Mouse (Mus musculus) Patski (cell line): ENCODE results near the gene Stx6. TPM values are rescaled to one million over a fixed set of nuclear protein-coding genes. Genes with fewer than 3 reads are reported as not detected.

Source experiments
- ATAC-seq: fragments of 100-300 bp; one replicate; pipeline ENCODE4 v1.8.0; 2021
- CTCF ChIA-PET: fragments of 350-600 bp; sonication (Branson Sonifier 250); formaldehyde crosslinking; loops from one replicate; lab custom pipeline; 2022; ENCODE audit warnings: inconsistent platforms; lab: Charles Lee
- POLR2A ChIA-PET: fragments of 350-600 bp; sonication (Branson Sonifier 250); formaldehyde crosslinking; loops from one replicate; lab custom pipeline; 2022; ENCODE audit warnings: antibody characterized with exemption, inconsistent platforms; lab: Charles Lee
- DNase-seq: peaks from one replicate; pipeline ENCODE4 v3.0.0-alpha.2; 2011; ENCODE audit warnings: low read depth, low spot score
- H3K27me3 ChIP-seq: fragments of 371-371 bp; one replicate; pipeline ENCODE4 v1.5.1; 2021
- CTCF ChIP-seq: fragments of 100-300 bp; IDR thresholded peaks from one replicate; pipeline ENCODE4 v1.5.1; 2021
- in situ Hi-C: fragments of 300-500 bp; cut with MboI; formaldehyde crosslinking; loops from 3 replicates; pipeline ENCODE4 v1.11.1; 2018; ENCODE audit warnings: low pct_unique_long_range_greater_than_20kb, mixed read lengths
- polyA plus RNA-seq: library from polyadenylated mRNA; unstranded; gene quantifications from one replicate; pipeline ENCODE4 v1.2.3, GENCODE M21; 2021

Stx6 gene
- polyA plus RNA-seq, 1 experiment from 2014 or later = 52.1 TPM

DNA sequence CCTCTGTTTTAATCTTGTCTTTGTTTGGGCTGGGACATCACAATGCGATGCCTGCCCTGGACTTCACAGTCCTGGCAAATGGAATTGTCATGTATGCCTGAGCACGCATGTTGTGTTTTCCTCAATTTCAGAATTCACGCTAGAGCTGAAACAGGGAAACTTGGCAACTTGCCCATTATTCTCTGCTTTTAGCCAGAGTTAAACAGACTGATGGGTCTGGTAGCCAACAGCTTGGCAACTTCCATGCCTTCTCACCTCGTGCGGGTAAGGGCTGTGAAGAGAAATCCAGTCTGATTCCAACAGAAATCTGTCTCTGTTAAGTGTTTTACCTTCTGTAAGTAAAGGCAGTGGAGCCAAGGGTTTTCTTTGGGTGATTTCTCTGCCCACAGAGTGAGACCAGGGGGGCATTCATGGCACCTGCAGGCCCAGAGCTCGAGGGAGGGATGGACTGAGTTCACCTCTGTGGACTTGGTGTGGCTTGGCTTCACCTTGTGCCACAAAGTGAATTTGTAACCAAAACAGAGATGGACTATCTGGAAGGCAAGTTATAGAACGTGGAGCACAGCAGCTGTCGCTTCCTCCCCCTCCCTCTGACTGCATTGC lies 46.1 kb downstream of the Stx6 start:
- no peak for DNase-seq
- no peaks in the 10 kb centered on the region for H3K27me3 ChIP-seq
- no peak for ATAC-seq
- in situ Hi-C loops = loop anchor here (25.0 kb wide), 1 partner anchor 417 kb away; no protein-coding TSS in a partner anchor
- POLR2A ChIA-PET = interaction anchor here (1.5 kb wide), 1 partner anchor 106 kb away, joined by 6 read pairs; the partner anchor contains the start of gene Ier5
- CTCF ChIA-PET = no interaction called here
- TF ChIP-seq CTCF = no peak

DNA sequence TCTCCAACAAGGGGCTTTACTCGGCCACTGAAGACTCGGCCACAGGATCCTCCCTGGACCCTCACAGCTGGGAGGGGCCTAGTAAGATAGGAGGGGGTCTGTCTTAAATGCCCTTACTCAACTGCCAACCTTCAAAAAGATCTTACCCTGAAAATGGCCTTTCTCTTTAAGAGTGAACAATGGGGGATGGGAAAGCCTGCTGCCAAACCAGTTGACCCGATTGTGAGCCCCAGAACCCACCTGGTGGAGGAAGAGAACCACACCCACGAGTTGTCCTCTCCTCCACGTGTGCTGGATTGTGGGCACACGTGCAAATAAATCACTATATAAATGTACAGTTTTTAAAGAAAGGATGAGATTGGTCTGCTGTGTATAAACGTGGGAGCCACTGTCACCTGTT lies 46.8 kb downstream of the Stx6 start:
- POLR2A ChIA-PET = interaction anchor here (0.5 to 0.6 kb wide), 2 partner anchors 15 to 108 kb away, joined by 5 to 6 read pairs; no protein-coding TSS in a partner anchor
- CTCF ChIA-PET = interaction anchor here (1.4 to 1.5 kb wide), 2 partner anchors 11 to 14 kb away, joined by 4 read pairs; no protein-coding TSS in a partner anchor
- DNase-seq (no peak), ATAC-seq (no peak)
- no peaks in the 10 kb centered on the region for H3K27me3 ChIP-seq
- in situ Hi-C loops = loop anchor here (25.0 kb wide), 1 partner anchor 418 kb away; no protein-coding TSS in a partner anchor
- no peak for TF ChIP-seq CTCF

DNA sequence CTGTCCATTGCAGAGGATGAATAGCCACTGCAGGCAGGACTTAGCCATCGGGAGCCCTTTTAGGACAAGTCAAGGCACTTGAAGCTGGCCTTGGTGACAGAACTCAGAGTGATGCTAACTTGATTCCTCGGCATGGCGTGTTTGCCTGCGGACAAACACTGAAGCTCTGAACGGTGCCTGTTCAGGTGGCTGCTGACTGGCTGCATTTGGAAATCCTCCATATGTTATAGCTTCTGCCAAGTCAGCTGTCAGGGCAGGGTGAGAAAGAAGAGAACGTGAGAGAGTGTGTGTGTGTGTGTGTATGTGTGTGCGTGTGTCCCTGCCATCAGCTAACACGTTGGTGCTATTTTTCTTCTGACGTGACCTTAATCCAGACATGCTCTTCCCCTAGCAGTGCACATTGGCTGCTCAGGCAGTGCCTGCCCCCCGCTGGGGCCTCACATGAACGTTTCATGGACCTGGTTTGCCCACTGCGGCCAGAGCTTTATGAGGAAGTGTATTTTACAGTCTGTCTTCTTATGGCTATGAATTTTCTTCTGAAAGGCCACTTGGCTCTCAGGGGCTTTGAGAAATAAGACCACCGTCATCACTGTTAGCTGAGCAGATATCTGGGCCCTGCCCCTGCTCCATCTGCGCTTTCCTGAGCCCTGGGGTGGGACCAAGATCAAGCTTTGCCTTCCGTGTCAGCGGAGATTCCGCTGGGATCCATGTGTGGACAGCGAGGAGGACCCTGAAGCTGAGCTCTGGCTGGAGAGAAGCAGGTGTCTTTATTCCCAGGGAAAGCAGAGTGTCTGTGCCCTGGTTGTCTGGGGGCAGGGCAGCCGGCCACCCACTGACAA lies 47.5 kb downstream of the Stx6 start:
- in situ Hi-C loops = loop anchor here (25.0 kb wide), 1 partner anchor 419 kb away; no protein-coding TSS in a partner anchor
- ATAC-seq = no peak
- no peaks in the 10 kb centered on the region for H3K27me3 ChIP-seq
- TF ChIP-seq CTCF = no peak
- no peak for DNase-seq
- CTCF ChIA-PET = interaction anchor here (1.0 to 1.5 kb wide), 4 partner anchors 11 to 18 kb away, joined by 3 to 4 read pairs (median 4); no protein-coding TSS in a partner anchor
- POLR2A ChIA-PET = interaction anchor here (0.5 to 1.1 kb wide), 3 partner anchors 15 to 154 kb away, joined by 3 to 6 read pairs (median 5); no protein-coding TSS in a partner anchor

DNA sequence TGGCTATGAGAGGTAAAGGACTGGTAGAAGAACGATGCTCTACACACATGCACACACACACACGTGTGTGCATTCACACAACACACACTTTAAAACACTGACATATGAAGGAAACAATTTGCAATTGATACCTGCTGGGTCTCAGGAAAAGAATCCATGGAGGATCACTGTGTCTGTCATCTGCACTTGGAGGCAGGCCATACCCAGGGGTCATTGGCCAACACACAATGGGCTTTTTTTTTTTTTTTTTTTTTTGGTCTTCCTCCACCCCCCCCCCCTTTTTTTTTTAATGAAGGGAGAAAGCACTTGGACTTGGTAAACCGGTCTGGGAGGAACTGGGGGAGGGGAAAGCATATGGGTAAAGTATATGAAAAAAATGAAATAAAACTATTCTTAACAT lies 49.3 kb downstream of the Stx6 start:
- ChIA-PET POLR2A (no interaction called here), CTCF (interaction anchor here (1.7 kb wide), 1 partner anchor 159 kb away, joined by 3 read pairs; no protein-coding TSS in a partner anchor)
- ATAC-seq (no peak), DNase-seq (no peak)
- TF ChIP-seq CTCF = no peak
- in situ Hi-C loops = loop anchor here (25.0 kb wide), 1 partner anchor 421 kb away; no protein-coding TSS in a partner anchor
- H3K27me3 ChIP-seq = no peaks in the 10 kb centered on the region

DNA sequence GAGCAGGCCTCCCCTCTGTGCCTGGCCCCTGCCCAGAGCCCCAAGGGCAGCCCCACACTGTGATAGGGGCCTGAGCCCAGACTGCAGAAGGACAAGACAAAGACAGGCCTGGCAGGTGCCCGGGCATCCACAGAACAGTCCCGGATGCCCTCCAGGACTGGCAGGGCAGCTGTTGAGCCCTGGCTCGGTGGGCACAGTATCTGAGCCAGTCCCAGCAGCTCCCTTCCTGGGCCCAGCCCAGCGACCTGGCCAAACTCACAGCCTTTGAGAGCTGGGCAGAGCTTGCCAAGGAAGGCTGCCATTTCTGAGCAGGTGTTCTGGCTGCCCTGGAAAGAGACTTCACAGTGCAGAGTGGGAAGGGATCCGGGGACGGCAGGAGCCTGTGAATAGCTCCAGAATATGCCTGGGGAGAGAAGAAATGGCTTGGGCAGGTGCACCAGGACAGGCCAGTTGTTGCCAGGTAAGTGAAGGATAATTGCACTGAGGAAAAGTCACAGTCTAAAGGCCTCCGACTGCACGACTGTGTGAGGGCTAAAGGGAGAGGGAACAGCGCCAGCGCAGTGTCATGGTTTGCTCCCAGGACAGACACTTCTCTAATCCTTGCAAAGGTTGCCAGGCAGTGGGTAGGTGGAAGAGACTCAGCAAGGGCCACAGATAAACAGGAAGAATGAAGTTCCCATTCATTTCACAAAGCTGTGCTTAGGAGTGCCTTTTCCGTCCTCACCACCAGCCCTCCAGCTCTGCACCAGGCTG lies 51.7 kb downstream of the Stx6 start:
- H3K27me3 ChIP-seq = no peaks in the 10 kb centered on the region
- ATAC-seq (no peak), DNase-seq (no peak)
- in situ Hi-C loops = loop anchor here (25.0 kb wide), 1 partner anchor 423 kb away; no protein-coding TSS in a partner anchor
- TF ChIP-seq CTCF = no peak
- ChIA-PET POLR2A (interaction anchor here (1.1 kb wide), 1 partner anchor 160 kb away, joined by 4 read pairs; no protein-coding TSS in a partner anchor), CTCF (interaction anchor here (0.8 to 2.2 kb wide), 7 partner anchors 14 to 169 kb away, joined by 3 to 5 read pairs (median 4); no protein-coding TSS in a partner anchor)

DNA sequence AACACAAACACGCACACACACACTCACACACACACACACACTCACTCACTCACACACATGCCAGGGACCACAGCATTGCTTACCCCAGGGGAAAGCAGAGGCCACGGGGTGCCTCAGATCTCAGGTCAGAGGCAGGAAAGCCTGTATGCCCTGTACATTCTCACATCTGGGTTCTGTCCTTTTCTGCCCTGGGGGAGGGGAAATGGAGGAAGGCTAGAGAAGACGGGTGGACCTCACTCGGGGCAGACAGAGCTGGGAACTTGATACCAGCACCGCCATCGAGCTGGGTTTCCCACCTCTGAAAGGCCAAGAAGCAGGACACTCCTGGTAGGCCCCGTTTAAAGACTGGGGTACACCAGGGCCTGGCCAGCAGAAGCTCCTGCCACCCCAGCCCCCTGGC lies 52.5 kb downstream of the Stx6 start:
- in situ Hi-C loops = loop anchor here (25.0 kb wide), 1 partner anchor 424 kb away; no protein-coding TSS in a partner anchor
- no peak for ATAC-seq
- ChIA-PET POLR2A (interaction anchor here (1.0 to 1.6 kb wide), 4 partner anchors 10 to 160 kb away, joined by 3 to 4 read pairs (median 3); partner anchors contain the start of gene BC034090), CTCF (interaction anchor here (1.2 to 2.2 kb wide), 2 partner anchors 28 to 160 kb away, joined by 3 to 4 read pairs; no protein-coding TSS in a partner anchor)
- no peak for DNase-seq
- TF ChIP-seq CTCF = no peak
- H3K27me3 ChIP-seq = no peaks in the 10 kb centered on the region

- in situ Hi-C loops = loop anchor here (25.0 kb wide), 1 partner anchor 425 kb away; no protein-coding TSS in a partner anchor
- no peak for ATAC-seq
- CTCF ChIA-PET = interaction anchor here (1.2 to 1.9 kb wide), 2 partner anchors 29 to 186 kb away, joined by 3 to 7 read pairs; no protein-coding TSS in a partner anchor
- no peak for TF ChIP-seq CTCF
- POLR2A ChIA-PET = interaction anchor here (1.0 to 2.6 kb wide), 4 partner anchors 12 to 172 kb away, joined by 3 to 7 read pairs (median 3); partner anchors contain the start of gene BC034090
- H3K27me3 ChIP-seq = no peaks in the 10 kb centered on the region
- no peak for DNase-seq
Measured at GRCm38 (mm10) chr1:155212081-155212480, 53.6 kb downstream of the Stx6 start.

DNA sequence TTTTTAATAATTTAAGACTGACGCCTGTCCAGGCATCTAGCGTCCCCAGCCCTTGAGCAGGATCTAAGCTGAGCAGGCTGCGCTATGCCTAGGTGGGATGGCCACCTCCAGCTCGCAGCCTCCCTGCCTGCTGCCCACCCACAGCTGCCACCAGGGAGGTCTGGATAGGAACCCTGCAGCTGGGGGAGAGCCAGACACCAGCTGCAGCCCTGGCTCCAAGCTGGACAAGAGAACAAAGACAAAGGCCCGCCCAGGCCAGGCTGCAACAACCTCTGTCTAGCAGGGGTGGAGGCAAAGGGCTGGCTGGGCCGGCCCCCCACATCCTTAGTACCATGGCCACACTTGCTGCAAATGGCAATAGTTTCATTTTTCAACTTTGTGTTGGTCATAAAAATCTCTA lies 54.0 kb downstream of the Stx6 start:
- no peaks in the 10 kb centered on the region for H3K27me3 ChIP-seq
- in situ Hi-C loops = loop anchor here (25.0 kb wide), 1 partner anchor 425 kb away; no protein-coding TSS in a partner anchor
- CTCF ChIA-PET = interaction anchor here (1.9 kb wide), 1 partner anchor 186 kb away, joined by 7 read pairs; no protein-coding TSS in a partner anchor
- no peak for ATAC-seq
- no peak for DNase-seq
- POLR2A ChIA-PET = interaction anchor here (1.6 to 2.6 kb wide), 2 partner anchors 32 to 172 kb away, joined by 3 to 7 read pairs; partner anchors contain the start of gene BC034090
- TF ChIP-seq CTCF = no peak
